Mouse (Mus musculus): ENCODE results near the gene Atp6v1e1.

The Atp6v1e1 gene

DNA sequence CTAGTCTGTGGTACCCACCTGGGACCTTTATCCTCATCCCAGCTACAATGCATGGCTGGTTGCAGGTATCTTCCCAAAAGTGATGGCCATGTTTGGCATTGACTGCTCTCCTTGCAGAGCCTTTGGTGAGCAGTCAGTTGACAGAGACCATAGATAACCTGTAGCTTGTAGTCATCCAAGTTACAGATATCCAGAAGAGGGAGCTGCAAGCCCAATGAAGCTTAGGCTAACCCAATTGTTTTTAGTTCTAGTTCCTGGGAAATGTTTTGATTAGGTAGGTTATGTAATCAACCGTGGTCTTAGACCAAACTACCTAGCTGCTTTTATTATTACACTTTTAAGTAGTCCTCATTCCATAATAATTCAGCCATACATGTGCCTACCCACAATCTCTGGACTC, 51.2 kb downstream of the Atp6v1e1 start:
- no peak for DNase-seq (ENCODE audit: low spot score)

DNA sequence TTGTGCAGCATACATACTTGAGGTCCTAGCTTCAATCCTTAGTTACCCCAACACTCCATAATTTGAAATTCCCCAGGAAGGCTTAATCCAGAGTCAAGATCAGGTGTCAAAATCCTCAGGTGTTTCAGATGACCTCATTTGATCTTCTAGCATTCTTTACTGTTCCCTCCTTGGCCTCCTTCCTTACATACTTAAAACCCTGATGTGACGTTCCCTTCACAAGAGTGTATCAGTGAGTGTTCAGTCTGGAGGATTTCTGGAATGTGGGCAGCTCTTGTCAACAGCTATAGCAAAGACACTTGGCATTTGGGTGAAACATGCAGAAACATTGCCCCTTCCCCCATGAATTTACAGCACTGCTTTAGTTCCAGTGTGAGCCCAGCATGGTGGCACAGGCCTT, 52.6 kb downstream of the Atp6v1e1 start:
- no peak for DNase-seq (ENCODE audit: low spot score)

GRCm38 (mm10) chr6:120761151-120761550, 61.4 kb downstream of the Atp6v1e1 start:
- no peak for DNase-seq (ENCODE audit: low spot score)

GRCm38 (mm10) chr6:120746416-120746815, 76.2 kb downstream of the Atp6v1e1 start:
- DNase-seq (ENCODE audit: low spot score): no peak
